Mouse (Mus musculus) Muller cell, postnatal 12 days (primary cell): ENCODE measurements around the gene Adig.

ENCODE experiments used
- DNase-seq: peaks from one replicate; pipeline ENCODE4 v3.0.0-alpha.2; 2015; ENCODE audit errors: inconsistent ontology term

Adig gene

DNA sequence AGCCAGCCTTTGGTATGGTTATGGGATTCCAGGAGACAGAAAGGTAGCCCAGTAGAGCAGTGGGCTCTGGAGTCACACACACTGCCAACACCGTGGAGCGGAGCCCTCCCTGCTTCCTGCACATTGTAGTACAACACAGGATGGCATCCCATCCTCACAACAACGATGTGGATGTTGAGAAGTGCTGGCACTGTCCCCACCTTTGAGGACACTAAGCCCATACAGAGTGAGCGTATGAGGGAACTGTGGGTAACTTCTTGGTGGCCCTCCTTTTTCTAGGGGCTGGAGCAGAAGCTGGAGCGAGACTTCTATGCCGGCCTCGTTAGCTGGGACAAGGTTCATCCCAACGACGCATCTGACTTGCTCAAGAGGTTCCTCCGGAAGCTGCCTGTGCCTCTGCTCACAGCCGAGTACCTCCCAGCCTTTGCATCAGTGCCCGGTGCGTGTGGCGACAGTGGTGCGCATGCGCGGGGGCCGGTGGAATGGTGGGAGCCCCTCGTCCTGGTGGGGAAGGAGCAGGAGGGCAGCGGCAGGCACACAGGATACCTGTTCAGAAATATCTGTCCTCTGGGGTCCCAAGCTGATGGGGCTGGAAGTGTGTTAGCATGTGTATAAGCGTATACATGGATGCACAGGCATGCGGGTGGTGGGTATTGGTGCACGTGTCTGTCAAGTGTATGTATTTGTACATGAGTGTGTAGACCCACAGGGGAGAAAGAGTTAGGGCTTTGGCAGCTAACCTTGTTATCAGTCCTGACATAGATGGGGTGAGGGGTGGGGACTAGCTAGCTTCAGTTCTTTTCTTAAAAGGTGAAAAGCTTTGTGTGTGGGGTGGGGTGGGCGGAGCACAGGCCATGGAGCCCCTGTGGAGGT, 37.3 kb downstream of the Adig start:
- no peak for DNase-seq

DNA sequence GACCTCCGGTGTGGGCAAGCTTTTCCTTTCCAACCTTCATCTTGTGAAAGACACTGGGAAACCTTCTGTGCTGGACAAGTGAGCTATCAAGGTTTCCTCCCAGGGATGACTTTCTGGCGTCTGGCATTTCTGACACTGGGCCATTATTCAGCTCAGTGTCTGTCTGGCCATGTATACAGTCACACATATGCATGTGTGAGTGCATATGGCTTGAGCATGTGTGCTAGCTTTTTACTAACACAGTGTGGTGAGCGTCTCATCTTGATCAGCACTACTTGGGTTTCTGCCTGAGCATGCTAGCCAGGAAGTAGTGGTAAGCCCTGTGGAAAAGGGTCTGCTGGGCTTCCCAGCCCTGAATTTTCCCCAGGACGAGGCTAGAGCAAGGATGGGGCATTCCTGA, 38.9 kb downstream of the Adig start:
- DNase-seq = no peak

DNA sequence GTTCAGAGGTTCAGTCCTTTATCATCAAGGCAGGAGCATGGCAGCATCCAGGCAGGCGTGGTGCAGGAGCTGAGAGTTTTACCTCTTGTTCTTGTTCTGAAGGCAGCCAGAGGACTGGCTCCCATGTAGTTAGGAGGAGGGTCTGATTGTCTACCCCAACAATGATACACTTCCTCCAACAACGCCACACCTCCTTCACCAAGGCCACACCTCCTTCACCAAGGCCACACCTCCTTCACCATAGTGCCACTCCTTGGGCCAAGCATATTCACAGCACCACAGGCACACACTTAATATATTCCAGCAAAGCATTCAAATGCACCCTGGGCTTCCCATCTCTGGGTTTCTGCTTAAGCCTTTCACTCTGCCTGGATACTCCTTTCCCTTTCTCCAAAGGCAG, 42.9 kb downstream of the Adig start:
- DNase-seq = no peak

DNA sequence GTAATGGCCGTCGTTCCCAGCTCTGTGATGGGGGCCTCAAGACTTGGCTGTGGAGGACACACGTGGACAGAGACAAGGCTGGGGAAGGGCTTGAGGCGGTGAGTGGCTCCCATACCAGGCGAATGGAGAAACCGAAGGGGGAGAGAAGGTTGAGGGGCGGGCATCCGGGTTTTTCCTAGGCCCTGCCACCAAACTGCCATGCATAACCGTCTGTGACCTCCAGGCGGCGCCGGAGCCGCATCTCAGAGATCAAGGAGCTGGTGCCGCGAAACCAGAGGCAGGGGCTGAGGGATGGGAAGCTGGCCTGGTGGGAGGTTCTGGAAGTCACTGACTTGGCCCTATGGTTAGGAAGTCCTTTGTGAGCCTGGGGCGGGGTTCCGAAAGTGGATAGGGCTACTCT, 44.3 kb downstream of the Adig start:
- DNase-seq = peak; percentile 76

DNA sequence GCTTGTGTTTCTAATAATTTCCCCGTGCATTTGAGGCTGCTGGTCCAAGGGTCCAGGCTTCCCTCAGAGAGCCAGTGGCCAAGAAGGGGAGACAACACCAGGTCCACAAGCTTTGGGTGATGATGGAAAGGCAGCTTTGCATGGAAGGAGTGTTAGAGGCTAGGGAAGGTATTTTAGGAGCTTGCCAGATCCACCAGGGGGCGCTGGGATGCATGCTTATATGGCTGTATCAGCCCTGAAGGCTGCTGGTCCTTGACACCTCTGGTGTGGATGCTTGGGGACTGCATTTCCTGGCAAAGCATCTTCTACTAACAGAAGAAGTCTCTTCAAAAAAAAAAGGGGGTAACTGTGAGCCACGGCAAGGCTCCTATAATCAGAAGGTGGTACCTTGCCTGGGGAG, 47.7 kb downstream of the Adig start:
- DNase-seq = peak; percentile 46

DNA sequence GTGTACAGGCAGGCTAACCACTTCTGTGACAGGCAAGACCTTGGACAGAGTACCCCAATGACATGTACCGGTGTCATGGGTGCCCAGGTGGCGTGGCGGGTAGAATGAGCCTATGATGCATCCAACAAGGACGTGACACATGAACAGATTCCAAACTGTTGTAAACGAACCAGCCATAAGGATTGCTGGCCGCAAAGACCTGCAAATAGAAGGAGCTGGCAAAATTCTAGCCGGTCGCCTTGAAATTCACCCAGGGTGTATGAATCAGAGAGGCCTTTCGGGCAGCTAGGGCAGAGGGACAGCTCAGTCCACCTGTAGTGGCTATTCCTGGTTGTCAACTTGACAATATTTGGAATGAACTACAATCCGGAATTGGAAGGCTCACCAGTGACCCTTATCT, 52.0 kb downstream of the Adig start:
- DNase-seq = no peak

DNA sequence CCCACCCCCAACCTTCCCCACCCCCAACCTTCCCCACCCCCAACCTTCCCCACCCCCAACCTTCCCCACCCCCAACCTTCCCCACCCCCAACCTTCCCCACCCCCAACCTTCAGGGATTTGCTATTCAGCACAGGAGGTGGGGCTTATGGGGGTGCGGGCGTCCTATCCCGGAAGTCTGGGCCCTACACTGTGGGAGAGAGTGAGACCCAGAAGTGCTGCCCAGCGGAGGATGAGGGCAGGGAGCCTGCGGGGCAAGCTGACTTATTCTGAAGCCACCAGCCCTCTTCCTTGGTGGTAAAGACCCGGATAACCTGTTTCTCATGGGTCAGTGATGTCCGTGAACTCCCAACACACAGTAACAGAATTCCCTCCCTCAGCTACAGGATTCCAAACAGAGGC, 52.8 kb downstream of the Adig start:
- DNase-seq = no peak

DNA sequence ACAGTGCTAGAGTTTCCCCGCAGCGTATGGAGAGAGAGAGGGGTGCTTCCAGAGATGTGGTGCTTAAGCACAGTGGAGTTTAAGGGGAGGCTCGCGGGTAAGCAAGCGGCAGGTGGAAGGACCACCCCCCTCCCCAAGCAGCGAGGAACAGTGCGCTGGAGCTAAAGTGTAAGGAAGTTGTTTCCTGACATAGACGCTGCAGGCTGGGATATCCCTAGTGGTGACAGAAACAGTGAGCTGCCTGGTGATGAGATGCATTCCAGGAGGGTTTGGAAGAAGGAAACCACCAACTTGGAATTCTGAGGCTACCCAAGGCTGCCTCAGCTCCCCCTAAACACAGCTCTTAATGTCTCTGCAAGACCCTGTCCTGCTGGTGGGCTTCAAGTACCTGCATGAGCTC, 53.4 kb downstream of the Adig start:
- peak; percentile 34 for DNase-seq

DNA sequence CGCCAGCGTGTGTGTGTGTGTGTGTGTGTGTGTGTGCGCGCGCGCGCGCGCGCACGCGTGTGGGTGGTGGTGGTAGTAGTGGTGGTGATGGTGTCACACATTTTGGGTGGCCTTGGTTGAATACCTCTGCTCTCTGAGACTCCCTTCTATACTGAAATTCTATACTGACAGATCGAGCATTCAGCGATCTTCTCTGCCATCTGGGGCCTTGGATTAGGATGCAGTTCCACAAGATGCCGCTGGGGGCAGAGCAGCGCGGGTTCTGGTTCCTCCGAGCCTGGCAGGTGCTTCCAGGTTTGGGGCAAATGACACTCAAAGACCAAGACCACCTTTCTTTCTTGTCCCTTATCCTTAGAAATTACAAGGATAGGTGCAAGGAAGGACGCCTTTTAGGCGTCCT, 53.8 kb downstream of the Adig start:
- peak; percentile 49 for DNase-seq

DNA sequence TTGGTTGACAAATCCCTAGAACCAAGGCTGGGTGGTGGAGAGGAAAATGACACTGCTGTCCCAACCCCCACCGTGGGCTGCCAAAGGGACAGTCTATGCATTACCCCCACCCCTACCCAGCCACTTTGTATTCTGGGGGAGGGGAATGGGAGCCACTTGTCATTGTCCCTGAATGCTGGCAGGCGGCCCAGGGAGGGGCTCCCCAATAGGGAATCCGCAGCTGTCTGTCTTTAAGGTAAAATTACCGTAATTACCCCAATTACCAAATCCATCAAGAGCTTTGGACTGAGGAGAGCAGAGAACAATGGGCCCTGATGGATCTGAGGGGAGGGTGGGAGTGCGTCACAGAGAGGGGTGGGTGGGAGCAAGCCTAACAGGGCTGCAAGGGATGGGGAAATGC, 54.3 kb downstream of the Adig start:
- no peak for DNase-seq
